Mouse (Mus musculus) lung, postnatal 25 days (tissue): ENCODE measurements at regions not wholly inside any gene's neighbourhood (a gene's known extent, or its start where the extent isn't known, plus 50 kb on each side); places are given as distances from the start of the nearest gene placed in this dataset.

Experiments used
- DNase-seq: peaks from one replicate; pipeline ENCODE4 v3.0.0; 2022; ENCODE audit warnings: low spot score

DNA sequence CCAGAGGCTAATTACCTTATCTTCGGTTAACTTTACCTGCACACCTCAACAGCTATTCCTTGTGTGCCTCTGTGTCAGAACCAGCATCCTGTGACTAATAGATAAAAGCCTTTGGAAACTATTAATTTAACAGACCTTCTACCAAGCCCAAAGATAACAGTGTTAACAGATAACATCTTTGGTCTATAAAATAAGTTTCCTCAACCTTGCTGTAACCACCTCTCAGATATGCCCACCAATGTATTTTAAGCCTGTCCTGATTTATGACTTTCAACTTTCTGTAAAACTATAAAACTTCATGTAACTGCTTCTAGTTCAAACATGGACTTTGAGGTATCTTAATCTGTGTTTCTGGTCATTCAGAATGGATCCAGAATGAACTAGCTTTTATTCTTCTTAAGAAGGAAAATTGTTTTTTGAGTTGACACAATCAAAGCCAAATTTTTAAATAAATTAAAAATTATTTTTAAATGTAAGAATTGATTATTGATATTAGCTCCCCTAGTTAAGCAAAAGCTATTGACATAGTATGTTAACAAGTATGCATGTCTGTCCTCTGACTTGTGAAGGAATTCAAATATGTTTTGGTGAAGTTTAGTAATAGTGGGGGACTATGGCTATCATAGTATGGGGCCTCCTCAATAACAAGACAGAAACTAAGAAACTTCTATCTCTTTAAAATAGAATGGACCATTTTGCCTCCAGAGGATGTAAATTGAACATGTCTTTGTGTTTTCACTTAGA lies 238.7 kb upstream of the Marcks start:
- DNase-seq: no peak

DNA sequence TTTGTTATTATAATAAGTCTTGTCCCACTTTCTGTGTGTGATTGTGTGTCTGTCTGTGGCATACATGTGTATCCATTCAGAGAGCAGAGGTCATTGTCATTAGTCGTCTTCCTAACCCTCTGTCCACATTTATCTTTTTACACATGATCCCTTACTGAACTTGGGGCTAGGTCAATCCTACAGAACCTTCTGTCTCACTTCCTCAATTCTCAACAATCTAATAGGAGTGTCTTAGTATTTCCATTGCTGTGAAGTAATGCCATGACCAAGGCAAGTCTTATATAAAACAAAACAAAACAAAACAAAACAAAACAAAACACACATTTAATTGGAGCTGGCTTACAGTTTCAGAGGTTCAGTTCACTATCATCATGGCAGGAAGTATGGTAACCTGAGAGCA lies 237.5 kb upstream of the Marcks start:
- no peak for DNase-seq

DNA sequence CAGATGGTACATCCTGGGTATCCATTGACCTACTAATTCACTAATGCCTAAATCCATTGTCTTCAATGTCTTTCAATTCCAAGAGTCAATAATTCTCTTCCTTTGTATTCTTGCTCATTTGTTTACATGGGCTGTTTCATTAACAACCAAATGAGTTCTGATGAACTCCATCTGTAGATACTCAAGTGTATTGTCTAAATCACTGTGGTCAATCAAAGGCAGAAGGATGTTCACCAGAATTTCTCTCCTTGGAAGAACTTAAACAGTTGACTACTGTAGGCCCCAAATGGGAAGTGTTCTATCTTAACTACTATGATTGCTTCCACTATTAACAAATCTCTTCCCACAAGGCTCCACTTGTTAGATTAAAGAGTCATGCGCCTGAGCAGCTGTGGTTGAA lies 236.9 kb upstream of the Marcks start:
- no peak for DNase-seq

DNA sequence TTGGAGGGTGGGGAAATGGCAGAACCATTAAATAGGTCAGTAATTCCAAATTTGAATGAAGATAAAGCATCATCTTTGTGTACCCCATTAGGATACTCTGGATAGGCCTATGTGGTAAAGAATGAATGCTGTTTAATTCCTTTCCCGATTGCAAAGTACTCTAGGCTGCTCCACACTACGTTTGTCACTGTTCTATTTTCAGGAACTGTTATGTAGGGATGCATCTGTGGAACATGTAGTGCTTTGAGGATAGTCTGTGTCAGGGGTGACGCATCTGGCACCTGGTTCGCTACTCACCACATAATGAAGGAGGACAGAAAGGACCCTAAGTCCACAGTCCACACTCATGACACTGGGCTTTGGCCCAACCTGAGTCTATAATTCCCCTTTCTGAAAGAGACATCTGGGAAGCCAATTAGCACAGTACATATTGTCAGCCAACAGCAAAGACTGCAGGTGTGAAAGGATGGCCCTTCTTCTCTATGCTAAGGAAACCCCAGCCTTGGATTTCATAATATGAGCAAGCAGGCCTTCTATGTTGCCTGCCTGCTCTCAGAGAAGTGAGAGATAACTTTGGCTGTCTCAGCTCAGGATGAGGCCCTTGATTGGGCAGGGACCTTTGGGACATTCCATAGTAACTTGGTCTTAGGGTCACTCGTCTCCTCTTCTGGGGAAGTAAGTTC lies 230.4 kb upstream of the Marcks start:
- no peak for DNase-seq

DNA sequence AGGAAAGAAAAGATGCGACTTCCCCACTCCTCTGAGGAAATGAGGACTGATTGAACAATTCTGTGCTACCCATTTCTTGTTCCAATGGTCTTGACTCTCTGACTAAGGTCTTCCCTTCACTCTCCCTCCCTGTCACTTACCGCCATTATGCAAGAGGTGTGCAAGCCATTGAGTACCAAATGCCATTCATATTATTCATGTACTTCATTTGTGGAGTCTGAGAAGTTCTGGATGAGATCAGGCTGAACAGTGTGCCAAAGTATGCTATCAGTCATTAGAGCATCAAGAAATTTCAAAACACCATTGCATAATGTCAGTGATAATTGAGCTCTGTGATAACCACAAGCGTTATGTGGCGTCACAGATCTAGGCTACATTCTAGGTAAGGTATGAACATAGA lies 229.1 kb upstream of the Marcks start:
- peak; percentile 24 for DNase-seq

DNA sequence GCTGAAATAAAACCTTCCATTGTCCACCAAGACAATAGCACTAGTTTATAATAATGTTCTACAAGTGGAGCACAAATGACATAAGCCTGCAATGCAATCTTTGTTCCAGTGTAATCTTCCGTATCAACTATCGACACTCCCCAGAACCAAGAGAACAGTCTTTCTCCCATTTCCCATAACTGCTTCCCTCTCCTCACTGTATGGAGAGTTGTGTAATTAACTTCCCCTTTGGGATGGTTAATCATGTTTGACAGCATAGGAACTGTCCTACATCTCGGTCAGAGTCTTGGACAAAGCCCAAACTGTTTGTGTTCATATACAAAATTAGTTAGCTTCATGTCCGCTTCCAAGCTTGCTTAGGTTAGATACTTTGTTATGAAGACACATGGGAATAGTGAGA lies 225.8 kb upstream of the Marcks start:
- DNase-seq: no peak

DNA sequence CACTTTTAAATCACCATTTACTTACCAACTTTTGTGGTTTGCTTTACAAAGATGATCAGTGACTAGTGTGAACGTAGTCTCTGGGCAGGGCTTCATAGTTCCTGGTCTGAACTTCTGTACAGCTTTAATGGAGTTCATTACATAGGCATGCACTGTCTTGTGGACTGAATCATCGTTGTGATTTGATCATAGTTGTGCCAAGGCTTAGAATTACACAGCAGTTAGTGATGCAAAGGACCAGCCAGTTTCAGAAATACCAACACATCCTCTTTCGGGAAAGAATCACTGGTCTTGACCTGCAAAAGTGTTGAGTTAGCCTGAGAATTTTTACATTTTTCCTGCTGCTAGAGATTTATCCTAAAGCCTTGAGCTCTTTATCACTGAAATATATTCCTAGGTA lies 222.3 kb upstream of the Marcks start:
- no peak for DNase-seq

DNA sequence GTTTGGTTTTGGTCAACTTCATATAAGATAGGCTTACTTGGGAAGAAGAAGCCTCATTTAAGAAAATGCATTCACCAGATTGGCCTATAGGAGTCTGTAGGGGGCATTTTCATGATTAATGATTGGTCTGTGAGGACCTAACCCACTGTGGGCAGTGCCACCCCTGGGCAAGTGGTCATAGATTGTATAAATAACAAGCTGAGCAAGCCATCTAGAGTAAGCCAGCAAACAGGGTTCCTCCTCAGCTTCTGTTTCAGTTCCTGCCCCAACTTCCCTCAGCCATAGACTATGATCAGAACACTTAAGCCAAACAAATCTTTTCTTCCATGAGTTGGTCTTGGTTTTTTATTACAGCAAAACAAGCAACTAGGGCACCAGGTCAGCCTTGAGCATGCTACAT lies 220.2 kb upstream of the Marcks start:
- no peak for DNase-seq

DNA sequence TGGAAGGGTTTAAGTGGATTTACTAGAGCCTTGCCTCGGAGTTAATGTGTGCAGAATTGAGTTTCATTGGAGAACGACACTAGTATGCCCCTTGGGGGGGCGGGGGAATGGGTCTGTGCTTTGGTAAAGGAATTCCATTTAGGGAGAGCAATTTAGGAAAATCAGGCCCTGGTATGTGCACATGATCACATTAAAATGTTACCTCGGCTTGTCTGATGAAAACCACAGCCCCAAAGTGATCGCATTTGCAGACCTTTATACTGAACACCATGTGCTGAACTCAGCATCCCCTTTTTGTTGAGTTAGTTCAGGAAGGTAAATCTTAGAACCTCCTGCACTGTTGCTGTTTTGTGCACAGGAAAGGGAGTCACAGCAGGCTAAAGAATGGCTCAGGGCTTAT lies 219.6 kb upstream of the Marcks start:
- no peak for DNase-seq

DNA sequence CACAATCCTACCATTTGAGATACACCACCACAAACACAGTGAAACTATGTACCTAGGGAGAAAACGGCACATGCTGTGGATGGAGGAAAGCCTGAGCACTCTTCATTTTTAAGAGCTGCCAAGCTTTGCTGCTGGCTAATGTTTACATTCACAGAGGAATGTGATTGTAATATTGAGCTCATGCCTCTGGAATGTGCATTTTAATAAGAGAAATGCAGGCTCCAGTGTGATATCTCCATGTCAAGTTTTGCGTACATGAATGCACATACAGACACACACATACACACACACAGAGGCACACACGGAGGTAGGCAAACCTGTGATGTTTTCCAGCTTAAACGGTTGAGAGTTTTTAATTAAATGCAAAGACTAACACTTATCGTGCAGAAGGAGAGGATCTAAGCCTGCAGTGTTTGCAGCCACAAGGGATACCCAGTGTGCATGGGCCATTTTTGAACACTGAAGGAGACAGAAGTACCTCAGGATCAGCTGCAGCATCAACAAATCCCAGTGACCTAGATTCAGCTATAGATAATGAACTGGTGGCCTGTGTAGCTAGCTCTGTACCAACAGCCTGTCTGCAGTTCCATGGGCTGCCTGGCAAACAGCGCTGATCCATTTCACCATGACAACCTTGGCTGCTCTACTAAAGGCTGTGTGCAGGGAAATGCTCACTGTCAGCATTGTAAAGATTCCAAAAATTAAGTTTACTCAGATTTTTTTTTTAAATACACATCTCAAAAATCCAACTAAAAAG lies 218.8 kb upstream of the Marcks start:
- DNase-seq: no peak

DNA sequence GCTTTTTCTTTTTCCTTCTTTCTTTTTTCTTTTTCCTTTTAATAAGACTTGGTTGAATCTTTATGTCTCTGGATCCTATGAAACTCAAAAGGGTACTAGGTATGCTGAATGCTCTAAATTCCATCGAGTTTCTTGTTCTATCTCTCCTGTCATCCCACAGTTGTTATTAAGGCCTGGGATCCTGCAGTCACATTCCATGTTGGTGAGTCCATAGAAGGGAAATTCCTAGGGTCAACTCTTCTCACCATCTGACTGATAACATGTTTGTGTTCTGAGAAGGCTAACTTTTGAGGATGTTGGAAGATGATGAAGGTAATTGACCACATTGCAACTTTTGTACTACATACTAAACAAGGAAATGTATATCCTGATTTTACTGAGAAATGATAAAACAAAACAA lies 210.5 kb upstream of the Marcks start:
- no peak for DNase-seq

DNA sequence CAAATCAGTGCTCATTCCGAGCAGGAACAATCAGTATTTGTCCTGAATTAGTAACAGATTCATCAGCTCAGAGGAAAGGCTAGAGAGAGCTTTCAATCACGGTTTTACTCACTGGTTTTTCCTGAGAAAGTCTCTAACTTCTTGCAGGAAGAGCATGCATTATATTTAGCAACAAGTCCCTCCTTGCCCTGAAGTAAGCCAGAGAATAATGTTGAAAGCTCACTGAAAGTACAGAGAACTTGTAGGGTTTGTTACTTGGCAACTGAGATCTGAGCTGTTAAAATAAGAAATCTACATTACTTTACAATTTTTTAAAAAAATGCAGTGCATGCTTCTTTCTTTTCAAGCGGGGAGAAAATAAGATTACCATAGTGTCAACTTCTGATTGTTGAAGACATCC lies 209.7 kb upstream of the Marcks start:
- DNase-seq: no peak

DNA sequence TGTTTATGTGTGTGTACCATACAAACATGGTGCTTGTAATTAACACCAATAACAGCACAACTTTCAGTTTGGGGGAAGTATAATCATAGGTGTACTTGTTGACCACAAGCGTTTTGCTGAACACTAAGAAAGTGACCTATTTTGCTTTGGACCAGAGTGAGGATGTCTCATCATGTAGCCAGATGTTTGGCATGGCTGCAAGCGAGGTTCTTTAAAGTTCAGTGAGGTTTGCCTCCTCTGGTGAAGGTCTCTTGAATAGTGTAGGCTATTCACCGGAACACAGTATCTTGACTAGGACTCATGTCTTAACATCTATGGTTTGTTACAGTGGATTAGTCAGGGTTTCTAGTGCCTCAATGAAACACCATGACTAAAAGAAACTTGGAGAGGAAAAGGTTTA lies 208.9 kb upstream of the Marcks start:
- DNase-seq: no peak

DNA sequence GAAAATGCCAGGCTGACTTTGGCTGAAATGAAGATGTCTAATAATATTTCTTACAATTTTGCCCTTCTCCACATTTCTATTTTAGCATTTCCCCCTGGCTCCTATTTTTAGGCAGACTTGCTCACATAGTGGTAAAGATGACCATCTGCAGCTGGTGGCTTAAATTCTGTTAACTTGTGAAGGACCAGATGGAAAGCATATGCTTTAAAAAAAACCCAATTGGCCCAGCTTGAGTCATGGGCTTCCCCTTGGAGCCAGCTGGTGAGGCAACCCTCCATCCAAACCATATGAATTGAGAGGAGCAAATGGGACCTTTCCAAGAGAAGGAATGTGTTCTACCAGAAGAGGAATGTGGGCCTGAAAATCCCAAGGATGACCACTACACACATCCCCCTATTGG lies 204.0 kb upstream of the Marcks start:
- DNase-seq: no peak

DNA sequence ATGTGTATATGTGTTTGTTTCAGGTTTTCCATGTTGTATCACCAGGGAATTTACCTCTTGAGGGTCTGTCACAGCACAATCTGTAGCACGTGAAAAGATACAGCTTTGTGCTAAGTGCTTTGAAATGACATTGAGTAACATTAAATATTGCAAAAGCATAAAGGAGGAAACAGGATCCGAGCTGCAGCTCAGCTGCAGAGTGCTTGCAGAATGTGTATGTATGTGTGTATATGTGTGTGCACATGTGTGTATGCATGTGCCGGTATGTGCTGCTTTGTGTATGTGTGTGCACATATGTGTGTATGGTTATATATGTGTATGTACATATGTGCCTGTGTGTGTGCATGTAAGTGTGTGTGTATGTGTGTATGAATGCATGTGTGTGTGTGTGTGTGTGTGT lies 200.9 kb upstream of the Marcks start:
- no peak for DNase-seq

DNA sequence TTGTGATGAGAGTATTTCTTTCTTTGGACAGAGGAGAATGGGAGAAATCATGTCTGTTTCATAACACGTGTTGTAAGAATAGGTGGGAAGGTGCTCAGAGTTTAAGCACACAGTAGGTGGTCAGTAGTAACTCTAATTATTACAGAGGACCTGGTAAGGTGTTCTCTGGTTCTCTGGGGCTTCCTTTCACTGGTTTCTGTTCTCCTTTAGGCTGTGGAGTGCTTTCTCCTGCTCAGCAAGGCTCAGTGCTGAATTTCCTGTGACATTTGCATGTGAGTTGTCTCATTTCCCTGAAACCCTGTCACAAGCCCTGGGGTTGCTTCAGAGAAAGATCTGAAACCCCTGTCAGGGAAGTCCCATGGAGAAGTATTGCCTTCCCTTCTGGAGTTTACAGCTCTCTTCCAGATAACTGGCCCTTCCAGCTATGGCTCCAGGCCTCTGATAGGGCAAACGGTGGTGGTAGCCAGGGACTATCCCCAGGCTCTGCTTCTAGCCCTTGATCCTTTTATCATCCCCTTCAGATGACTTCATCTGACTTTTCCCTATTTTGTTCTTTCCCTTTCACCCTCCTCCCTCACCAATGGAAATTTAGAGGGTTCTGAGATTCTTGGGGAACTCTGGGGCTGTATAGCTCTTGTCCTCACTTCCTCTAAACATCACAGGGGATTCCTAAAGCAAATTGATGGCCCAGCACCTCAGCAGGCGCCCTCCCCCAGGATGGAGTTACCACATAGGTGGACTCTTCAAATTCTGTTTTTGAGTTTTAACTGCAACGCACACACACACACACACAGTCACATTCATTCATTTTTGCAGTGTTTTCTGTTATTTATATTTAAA lies 199.6 kb upstream of the Marcks start:
- DNase-seq: peak; percentile 47

DNA sequence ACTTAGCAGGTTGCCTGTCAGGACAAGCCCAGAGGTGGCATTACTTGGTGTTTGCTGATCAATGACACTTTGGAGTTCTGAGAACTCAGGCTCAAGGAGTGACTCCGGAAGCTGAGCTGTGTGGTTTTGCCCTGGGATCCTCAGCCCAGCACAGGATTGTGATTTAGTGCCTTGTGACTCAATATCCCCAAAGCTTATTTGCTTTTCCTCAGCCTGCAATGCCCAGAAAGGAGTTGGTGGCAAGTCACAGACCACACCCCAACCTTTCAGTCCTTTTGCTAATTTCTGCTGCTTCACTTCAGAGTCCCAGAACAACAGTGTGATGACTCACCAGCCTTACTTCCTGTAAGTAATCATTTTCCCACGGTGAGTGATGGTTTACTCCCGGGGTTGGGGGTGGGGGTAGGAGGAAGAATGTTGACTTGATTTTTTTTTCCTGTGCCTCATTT lies 198.5 kb upstream of the Marcks start:
- DNase-seq: peak; percentile 61

DNA sequence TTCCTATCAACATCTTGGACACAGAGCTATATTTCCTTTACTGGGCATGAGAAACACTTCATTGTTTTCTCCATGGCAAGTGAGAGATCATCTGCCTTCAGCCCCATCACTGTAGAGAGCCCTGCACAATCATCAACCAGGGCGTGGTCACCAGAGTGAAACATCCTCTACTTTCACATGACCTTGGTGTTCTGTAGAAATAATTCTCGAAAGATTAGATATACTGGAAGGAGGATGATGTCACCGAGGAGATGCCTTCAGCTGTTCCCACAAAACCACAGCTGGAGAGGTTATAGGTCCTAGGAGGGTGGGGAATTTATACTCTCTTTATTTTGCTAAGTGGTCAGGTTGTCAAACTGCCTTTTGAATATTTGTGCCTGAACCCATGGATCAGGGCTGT lies 196.4 kb upstream of the Marcks start:
- no peak for DNase-seq

DNA sequence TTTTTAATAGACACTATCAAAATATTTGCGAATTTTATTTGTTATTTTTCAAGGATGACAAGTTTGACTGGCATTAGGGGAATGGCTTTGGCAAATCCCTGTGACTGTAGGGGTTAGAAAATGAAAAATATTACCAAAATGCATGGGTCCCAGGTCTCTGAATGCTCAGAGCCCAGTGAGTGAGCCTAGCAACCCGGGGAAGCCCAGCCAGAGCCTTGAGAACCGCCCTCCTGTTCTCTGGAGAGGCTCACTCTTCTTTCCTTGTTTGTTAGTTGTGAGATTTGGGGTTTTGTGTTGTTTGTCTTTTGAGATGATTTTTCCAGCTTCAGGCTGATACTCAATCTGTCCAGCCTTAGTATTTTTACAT lies 187.4 kb upstream of the Marcks start:
- DNase-seq: no peak

DNA sequence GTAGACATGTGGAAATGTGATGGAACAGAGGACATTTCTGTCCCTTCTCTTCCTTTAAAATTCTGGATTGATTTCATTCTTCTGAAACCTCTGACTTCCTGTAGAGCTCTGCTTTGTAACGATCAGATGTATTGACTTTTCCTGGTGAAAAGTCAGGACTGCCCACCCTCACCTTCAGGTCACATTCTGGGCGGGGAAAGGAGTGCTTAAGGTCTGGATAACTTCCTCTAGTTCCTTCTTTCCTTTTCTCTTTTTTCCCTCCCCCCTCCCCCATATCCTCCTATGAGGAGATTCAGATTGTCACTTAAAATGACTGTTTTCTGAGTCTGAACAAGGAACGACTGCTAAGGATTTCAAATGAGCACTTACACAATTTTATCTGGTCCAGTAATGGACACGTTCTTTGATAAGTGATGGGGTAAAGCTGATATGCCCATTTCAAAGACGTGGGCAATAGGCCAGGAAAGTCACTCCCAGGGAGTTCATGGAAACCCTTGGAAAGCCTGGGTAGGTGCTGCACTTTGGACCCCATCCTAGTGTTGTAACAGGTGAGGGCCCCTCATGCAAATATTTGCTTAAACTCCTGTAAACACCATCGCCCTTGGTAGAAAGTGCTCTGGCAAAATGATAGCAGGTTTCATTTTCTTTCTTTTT lies 186.9 kb upstream of the Marcks start:
- DNase-seq: no peak

DNA sequence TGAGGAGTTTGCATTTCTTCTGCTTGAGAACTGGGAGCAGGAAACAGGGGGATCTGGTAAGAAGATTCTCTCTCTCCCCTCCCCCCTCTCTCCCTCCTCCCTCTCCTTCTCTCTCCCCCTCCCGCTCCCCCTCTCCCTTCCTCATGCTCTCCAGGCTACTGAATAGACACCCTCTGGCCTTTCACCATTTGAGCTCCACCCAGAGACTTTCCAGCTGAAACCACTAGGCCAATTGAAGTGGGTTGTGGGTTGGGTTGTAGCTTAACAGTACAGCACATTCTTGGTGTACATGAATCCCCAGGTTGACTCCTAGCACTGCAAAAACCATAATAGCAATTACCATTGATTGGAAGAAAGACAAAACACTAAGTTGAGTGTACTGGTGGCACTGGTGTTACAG lies 185.0 kb upstream of the Marcks start:
- DNase-seq: no peak

DNA sequence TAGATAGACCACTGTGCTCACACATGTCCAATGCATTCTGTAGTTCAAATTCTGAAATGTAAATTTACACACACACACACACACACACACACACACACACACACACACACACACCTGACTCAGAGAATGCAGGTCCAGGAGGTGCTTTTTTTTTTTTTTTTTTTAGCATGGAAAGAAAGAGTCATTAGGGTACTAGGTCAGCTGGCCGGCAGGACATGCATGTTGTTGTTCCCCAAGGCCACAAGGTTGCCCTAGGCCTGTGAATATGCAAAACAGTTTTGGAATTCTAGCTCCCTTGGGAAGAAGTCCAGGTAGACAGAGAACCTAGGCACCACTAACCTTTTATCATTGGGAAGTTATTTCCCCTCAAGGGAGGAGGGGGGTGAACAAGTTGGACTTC lies 184.1 kb upstream of the Marcks start:
- DNase-seq: no peak
